Mouse (Mus musculus) hindbrain, embryonic 14.5 days (tissue): ENCODE data around the gene Pagr1a. TPM values are rescaled to one million over a fixed set of nuclear protein-coding genes. Genes with fewer than 3 reads are reported as not detected.

Source experiments
- ATAC-seq: fragments of 200-750 bp; cut with Nextera tagmentation; 2 replicates; pipeline ENCODE4 v1.8.0; 2017; ENCODE audit warnings: moderate number of reproducible peaks, mild to moderate bottlenecking, moderate TSS enrichment, moderate library complexity; ENCODE audit not compliant: low FRiP score
- DNase-seq: peaks from one replicate; pipeline ENCODE4 v3.0.0-alpha.2; 2015; ENCODE audit warnings: low spot score
- H3K27ac ChIP-seq: fragments of 300-500 bp; sonication (generic); 2 replicates; pipeline ENCODE4 v1.5.1; 2014; ENCODE audit warnings: mild to moderate bottlenecking, moderate library complexity
- H3K27me3 ChIP-seq: fragments of 300-500 bp; sonication (generic); 2 replicates; pipeline ENCODE4 v1.6.1; 2014; ENCODE audit warnings: mild to moderate bottlenecking, low read length, mixed read lengths; ENCODE audit not compliant: control insufficient read depth, insufficient read depth
- H3K36me3 ChIP-seq: fragments of 300-500 bp; sonication (generic); replicated peaks from 2 replicates; pipeline ENCODE4 v1.6.1; 2014; ENCODE audit not compliant: control insufficient read depth, insufficient read depth
- H3K4me1 ChIP-seq: fragments of 300-500 bp; sonication (generic); replicated peaks from 2 replicates; pipeline ENCODE4 v1.6.1; 2014; ENCODE audit warnings: antibody characterized with exemption, low read length, mixed read lengths; ENCODE audit not compliant: control insufficient read depth, insufficient read depth
- H3K4me2 ChIP-seq: fragments of 300-500 bp; sonication (generic); replicated peaks from 2 replicates; pipeline ENCODE4 v1.6.1; 2014; ENCODE audit warnings: mild to moderate bottlenecking, moderate library complexity
- H3K4me3 ChIP-seq: fragments of 300-500 bp; sonication (generic); replicated peaks from 2 replicates; pipeline ENCODE4 v1.5.1; 2014; ENCODE audit warnings: mild to moderate bottlenecking, low read length
- H3K9ac ChIP-seq: fragments of 300-500 bp; sonication (generic); 2 replicates; pipeline ENCODE4 v1.6.1; 2014
- H3K9me3 ChIP-seq: fragments of 300-500 bp; sonication (generic); 2 replicates; pipeline ENCODE4 v1.6.1; 2016; ENCODE audit warnings: low read length; ENCODE audit not compliant: control insufficient read depth
- WGBS: fragments of 180-500 bp; shearing (Covaris S2); extraction: QIAGEN DNeasy Blood & Tissue Kit; methylation state at CpG from one replicate; pipeline ENCODE4 v1.1.7; 2014; 5-methylcytosine and 5-hydroxymethylcytosine counted together
- polyA plus RNA-seq: library from polyadenylated mRNA; unstranded; fragments of >200 nt; fragmentation: Nextera tagmentation; extraction: Ambion mirVana; gene quantifications from 2 replicates; pipeline ENCODE4 v1.2.1, GENCODE M21; 2014

Pagr1a gene
- polyA plus RNA-seq, 1 experiment from 2014 or later: 38.6 TPM

DNA sequence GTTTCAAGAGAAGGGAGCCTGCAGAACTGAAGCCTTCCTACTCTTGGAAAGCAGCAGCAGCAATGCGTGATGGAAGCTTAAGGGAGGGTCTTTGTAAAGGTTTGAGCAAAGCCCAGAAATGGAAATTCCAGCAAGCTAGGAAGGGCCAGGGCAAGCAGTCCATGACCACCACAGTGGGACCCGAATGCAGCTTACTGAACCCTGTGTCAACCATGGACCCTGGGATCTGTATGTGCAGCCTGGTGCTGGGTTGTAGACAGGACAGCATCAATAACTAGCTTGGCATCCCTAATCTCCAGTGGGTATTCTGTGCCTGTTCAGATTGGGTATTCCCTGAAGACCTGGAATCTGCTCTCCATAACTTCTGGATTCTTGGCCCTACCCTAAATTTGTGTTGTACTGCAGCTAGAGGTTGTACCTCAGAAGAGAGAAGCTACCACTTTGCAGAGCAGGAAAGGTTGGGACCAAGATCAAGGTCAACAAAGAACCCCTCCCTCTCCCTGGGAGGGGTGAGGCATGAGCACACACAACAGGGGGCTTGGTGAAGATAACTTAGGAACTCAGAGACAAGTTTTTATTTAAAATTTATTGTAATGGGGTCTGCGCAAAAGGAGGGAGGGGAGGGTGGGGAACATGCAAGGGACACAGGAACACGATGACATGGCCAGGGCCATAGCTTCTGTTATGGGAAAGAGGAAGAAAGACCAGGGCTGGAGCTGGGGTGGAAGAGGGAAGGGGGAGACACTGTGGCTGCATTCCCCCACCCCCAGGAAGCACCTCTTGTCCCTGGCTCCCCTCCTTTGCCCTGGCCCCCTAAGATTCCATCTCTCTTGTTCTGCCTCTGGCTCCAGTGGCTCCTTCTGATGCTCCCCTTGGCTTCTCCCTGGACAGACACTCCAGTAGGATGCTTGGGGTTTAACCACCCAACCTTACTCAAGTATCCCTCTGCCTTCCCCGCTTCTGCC lies 4.7 kb upstream of the Pagr1a start:
- 47% methylated on average over 5 of the region's 5 CpGs for WGBS
- Histone ChIP-seq H3K4me2 (peak overlapping the region; percentile 84), H3K27ac (peak overlapping the region; percentile 81), H3K27me3 (no peaks in the 10 kb centered on the region), H3K9me3 (no peaks in the 10 kb centered on the region), H3K4me1 (peaks cover 52% of the 10 kb centered on the region), H3K4me3 (peak overlapping the region; percentile 51; the same call in 1 of the 2 replicates), H3K9ac (peak overlapping the region; percentile 82), H3K36me3 (peaks cover 32% of the 10 kb centered on the region)
- ATAC-seq: no peak
- no peak for DNase-seq

GRCm38 (mm10) chr7:127020901-127021562 lies 3.9 kb upstream of the Pagr1a start, which contains the start of the genes Gm42742 and Prrt2:
Gene Gm42742, minus strand, starts transcription at chr7:127021097.
Gene Prrt2, minus strand, starts transcription at chr7:127021211.
- H3K36me3 ChIP-seq: peaks cover 32% of the 10 kb centered on the region
- WGBS: 2% methylated on average over 33 of the region's 37 CpGs
- no peaks in the 10 kb centered on the region for H3K9me3 ChIP-seq
- ATAC-seq (no peak), DNase-seq (peak; percentile 46)
- peak within 1 kb of the TSS; percentile 51 for H3K4me3 ChIP-seq
- peak within 1 kb of the TSS; percentile 82 for H3K9ac ChIP-seq
- H3K4me1 ChIP-seq: peaks cover 53% of the 10 kb centered on the region
- peak within 1 kb of the TSS; percentile 84 for H3K4me2 ChIP-seq
- H3K27ac ChIP-seq: peak within 1 kb of the TSS; percentile 81
- no peaks in the 10 kb centered on the region for H3K27me3 ChIP-seq

DNA sequence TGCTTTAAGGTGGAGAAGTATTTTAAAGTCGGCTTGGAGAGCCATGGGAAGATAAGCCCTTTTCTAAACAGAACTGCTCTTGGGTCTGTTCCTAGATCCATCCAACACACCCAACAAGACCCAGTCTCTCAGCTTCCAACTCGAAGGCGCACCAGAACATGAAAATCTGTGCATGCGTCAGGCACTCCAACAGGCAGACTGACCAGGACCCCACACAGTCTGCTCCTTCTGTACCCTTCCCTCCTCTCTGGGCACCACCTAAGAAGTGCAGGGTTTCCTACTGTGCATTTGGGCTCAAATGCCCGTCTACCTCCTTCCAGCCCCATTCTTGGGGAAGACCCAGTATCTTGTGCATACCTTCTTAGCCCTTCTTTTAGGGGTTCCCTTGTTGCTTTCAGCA lies 3.3 kb upstream of the Pagr1a start:
- Histone ChIP-seq H3K4me3 (peak overlapping the region; percentile 51), H3K9me3 (no peaks in the 10 kb centered on the region), H3K27me3 (no peaks in the 10 kb centered on the region), H3K27ac (peak overlapping the region; percentile 81), H3K4me1 (peaks cover 59% of the 10 kb centered on the region), H3K9ac (peak overlapping the region; percentile 82), H3K36me3 (peaks cover 37% of the 10 kb centered on the region), H3K4me2 (peak overlapping the region; percentile 84)
- ATAC-seq: no peak
- no peak for DNase-seq
- WGBS: 26% methylated on average over 5 of the region's 5 CpGs

GRCm38 (mm10) chr7:127020031-127020430 lies 2.9 kb upstream of the Pagr1a start:
- Histone ChIP-seq H3K4me2 (peak overlapping the region; percentile 84), H3K36me3 (peaks cover 42% of the 10 kb centered on the region), H3K27me3 (no peaks in the 10 kb centered on the region), H3K27ac (no peak overlapping the region; the same call in 1 of the 2 replicates), H3K9me3 (no peaks in the 10 kb centered on the region), H3K4me3 (peak overlapping the region; percentile 51), H3K9ac (peak overlapping the region; percentile 82), H3K4me1 (peaks cover 63% of the 10 kb centered on the region)
- ATAC-seq: no peak
- 53% methylated on average over 3 of the region's 3 CpGs for WGBS
- no peak for DNase-seq

GRCm38 (mm10) chr7:127019306-127019960 lies 2.3 kb upstream of the Pagr1a start:
- no peaks in the 10 kb centered on the region for H3K27me3 ChIP-seq
- ATAC-seq: no peak
- H3K9ac ChIP-seq: peak overlapping the region; percentile 82
- H3K27ac ChIP-seq: no peak overlapping the region
- H3K36me3 ChIP-seq: peaks cover 44% of the 10 kb centered on the region
- peak overlapping the region; percentile 51; the same call in 1 of the 2 replicates for H3K4me3 ChIP-seq
- no peak for DNase-seq
- no peaks in the 10 kb centered on the region for H3K9me3 ChIP-seq
- WGBS: 77% methylated on average over 14 of the region's 14 CpGs
- peaks cover 62% of the 10 kb centered on the region for H3K4me1 ChIP-seq
- peak overlapping the region; percentile 84 for H3K4me2 ChIP-seq

DNA sequence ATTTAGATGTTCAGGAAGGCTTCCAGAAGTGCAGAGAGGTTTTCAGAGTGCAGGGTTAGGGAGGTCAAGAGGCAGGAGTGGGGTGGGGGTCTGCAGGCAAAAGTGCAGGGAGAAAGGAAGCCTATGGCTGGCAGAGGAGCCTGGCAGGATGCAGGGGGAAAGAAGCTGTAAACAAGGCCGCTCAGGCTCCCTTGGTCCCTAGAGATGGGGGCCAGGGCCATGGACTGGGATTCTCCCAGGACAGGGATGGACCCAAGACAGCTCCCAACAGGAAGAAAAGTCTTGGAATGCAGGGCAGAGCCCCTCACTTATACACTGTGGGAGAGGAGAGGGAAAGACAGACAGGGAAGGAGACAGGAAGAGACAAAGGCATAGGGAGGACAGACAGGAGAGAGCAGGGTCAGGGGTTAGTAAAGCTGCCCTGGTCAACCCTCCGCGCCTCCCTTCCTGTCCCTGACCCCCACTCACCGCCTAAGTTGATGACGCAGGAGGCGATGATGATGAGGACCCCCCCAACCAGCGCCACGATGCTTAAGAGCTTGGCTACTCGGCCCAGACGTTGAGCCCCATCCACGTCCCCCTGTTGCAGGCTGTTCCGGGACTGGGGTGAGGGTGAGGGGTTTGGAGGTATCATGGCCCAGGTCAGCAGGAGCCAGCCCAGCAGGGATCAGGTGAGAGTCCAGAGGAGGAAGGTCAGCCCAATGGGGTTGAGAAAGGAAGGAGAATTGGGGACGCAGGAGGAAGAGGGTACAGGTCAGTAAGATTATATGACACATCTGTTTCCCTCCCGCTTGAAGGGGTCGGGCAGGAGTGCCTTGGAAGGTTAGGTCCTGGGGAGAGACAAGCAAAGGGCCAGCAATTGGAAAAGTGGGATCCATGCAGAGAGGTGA lies 1.5 kb upstream of the Pagr1a start:
- no peaks in the 10 kb centered on the region for H3K27me3 ChIP-seq
- peak overlapping the region; percentile 39; the same call in 1 of the 2 replicates for H3K27ac ChIP-seq
- no peaks in the 10 kb centered on the region for H3K9me3 ChIP-seq
- DNase-seq (no peak), ATAC-seq (no peak)
- H3K4me3 ChIP-seq: no peak overlapping the region
- H3K9ac ChIP-seq: peak overlapping the region; percentile 82
- WGBS: 89% methylated on average over 15 of the region's 15 CpGs
- H3K4me2 ChIP-seq: peak overlapping the region; percentile 84
- H3K36me3 ChIP-seq: peaks cover 43% of the 10 kb centered on the region
- peaks cover 57% of the 10 kb centered on the region for H3K4me1 ChIP-seq

DNA sequence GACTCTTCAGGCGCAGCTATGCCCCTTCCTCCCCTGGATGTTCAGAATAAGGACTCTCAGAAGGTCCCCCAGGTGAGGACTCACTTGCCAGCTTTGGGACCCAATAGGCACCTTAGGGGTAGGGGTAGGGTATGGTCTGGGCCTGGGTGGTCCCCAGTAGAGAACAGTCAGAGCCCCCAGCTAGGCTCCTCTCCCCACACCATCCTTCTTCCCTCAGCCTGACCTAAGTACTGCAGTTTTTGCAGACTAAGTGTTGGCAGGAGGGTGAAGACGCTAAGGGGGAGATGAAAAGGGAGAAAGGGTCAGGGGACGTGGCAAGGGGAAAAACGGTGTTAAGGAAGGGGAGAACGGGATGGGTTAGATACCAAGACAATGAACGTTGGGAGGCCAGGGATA lies 796 bp upstream of the Pagr1a start:
- peak overlapping the region; percentile 37; the same call in 1 of the 2 replicates for H3K9ac ChIP-seq
- peak overlapping the region; percentile 84 for H3K4me2 ChIP-seq
- H3K27ac ChIP-seq: peak overlapping the region; percentile 96; the same call in 1 of the 2 replicates
- 63% methylated on average over 6 of the region's 6 CpGs for WGBS
- no peaks in the 10 kb centered on the region for H3K9me3 ChIP-seq
- H3K36me3 ChIP-seq: peaks cover 43% of the 10 kb centered on the region
- ATAC-seq (no peak), DNase-seq (no peak)
- H3K4me3 ChIP-seq: 0 out of 2 replicates have a peak overlapping the region, but pooled peaks have one; percentile 57
- H3K4me1 ChIP-seq: peaks cover 55% of the 10 kb centered on the region
- no peaks in the 10 kb centered on the region for H3K27me3 ChIP-seq

DNA sequence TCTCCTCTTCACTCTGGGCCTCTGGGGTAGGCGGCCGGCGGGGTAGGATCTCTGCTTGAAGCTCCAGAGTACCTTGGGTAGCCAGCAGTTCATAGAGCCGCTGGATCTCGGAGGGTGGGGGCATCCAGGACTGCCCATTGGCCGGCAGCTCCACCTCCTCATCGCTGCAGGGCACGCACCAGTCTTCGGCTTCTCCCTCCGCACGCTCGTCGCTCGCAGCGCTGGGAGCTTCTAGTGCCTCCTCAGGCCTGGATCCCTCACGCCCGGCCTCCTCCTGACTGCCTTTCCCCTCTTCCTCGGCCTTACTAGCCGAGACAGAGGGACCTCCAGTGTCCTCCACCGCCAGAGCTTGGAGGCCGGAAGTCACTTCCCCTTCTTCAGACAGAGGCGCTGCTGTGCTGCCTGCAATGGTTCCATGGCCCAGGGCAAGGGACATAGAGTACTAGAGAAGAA lies 640 bp downstream of the Pagr1a start:
- peak overlapping the region; percentile 90 for H3K9ac ChIP-seq
- peaks cover 46% of the 10 kb centered on the region for H3K4me1 ChIP-seq
- peak overlapping the region; percentile 57 for H3K4me3 ChIP-seq
- ATAC-seq (peak; percentile 32), DNase-seq (no peak)
- H3K36me3 ChIP-seq: peaks cover 38% of the 10 kb centered on the region
- H3K9me3 ChIP-seq: no peaks in the 10 kb centered on the region
- peak overlapping the region; percentile 76 for H3K4me2 ChIP-seq
- no peaks in the 10 kb centered on the region for H3K27me3 ChIP-seq
- WGBS: 0% methylated on average over 22 of the region's 22 CpGs
- peak overlapping the region; percentile 96 for H3K27ac ChIP-seq
